Mouse (Mus musculus) neural tube, embryonic 11.5 days (tissue): ENCODE measurements around the gene Kcnmb4. TPM values are rescaled to one million over a fixed set of nuclear protein-coding genes. Genes with fewer than 3 reads are reported as not detected.

Source experiments
- ATAC-seq: fragments of 200-750 bp; cut with Nextera tagmentation; 2 replicates; pipeline ENCODE4 v1.8.0; 2017; ENCODE audit warnings: moderate number of reproducible peaks, mild to moderate bottlenecking, moderate TSS enrichment, moderate library complexity; ENCODE audit not compliant: insufficient read depth, low FRiP score, low TSS enrichment
- DNase-seq: peaks from one replicate; pipeline ENCODE4 v3.0.0-alpha.2; 2015; ENCODE audit warnings: low spot score
- H3K27ac ChIP-seq: fragments of 300-500 bp; sonication (generic); 2 replicates; pipeline ENCODE4 v1.5.1; 2014; ENCODE audit warnings: low read depth, mild to moderate bottlenecking, low read length
- H3K27me3 ChIP-seq: fragments of 300-500 bp; sonication (generic); 2 replicates; pipeline ENCODE4 v1.6.1; 2014; ENCODE audit warnings: mild to moderate bottlenecking, low read length, mixed read lengths; ENCODE audit not compliant: control insufficient read depth, insufficient read depth
- H3K36me3 ChIP-seq: fragments of 300-500 bp; sonication (generic); 2 replicates; pipeline ENCODE4 v1.6.1; 2014; ENCODE audit warnings: mild to moderate bottlenecking, low read length, moderate library complexity, mixed read lengths; ENCODE audit not compliant: control insufficient read depth, insufficient read depth
- H3K4me1 ChIP-seq: fragments of 300-500 bp; sonication (generic); 2 replicates; pipeline ENCODE4 v1.6.1; 2014; ENCODE audit warnings: low read length, mixed read lengths; ENCODE audit not compliant: control insufficient read depth, insufficient read depth
- H3K4me2 ChIP-seq: fragments of 300-500 bp; sonication (generic); 2 replicates; pipeline ENCODE4 v1.6.1; 2014; ENCODE audit warnings: low read depth, mild to moderate bottlenecking, moderate library complexity
- H3K4me3 ChIP-seq: fragments of 300-500 bp; sonication (generic); 2 replicates; pipeline ENCODE4 v1.5.1; 2014; ENCODE audit warnings: low read depth, low read length
- H3K9ac ChIP-seq: fragments of 300-500 bp; sonication (generic); 2 replicates; pipeline ENCODE4 v1.6.1; 2014; ENCODE audit warnings: mild to moderate bottlenecking, low read length
- H3K9me3 ChIP-seq: fragments of 300-500 bp; sonication (generic); 2 replicates; pipeline ENCODE4 v1.6.1; 2016; ENCODE audit warnings: low read length; ENCODE audit not compliant: control insufficient read depth
- WGBS: fragments of 180-500 bp; shearing (Covaris S2); extraction: QIAGEN DNeasy Blood & Tissue Kit; methylation state at CpG from one replicate; pipeline ENCODE4 v1.1.7; 2014; 5-methylcytosine and 5-hydroxymethylcytosine counted together
- polyA plus RNA-seq: library from polyadenylated mRNA; unstranded; fragments of >200 nt; fragmentation: Nextera tagmentation; extraction: Ambion mirVana; gene quantifications from 2 replicates; pipeline ENCODE4 v1.2.1, GENCODE M21; 2014

Gene Kcnmb4
- polyA plus RNA-seq, 1 experiment from 2014 or later, result 14.1 TPM

GRCm38 (mm10) chr10:116486895-116487747 lies 13.4 kb upstream of the Kcnmb4 start:
- ATAC-seq, result no peak
- H3K4me3 ChIP-seq, result no peak overlapping the region
- H3K9me3 ChIP-seq, result no peaks in the 10 kb centered on the region
- 92% methylated on average over 10 of the region's 10 CpGs for WGBS
- peaks cover 8% of the 10 kb centered on the region; the same call in 1 of the 2 replicates for H3K36me3 ChIP-seq
- DNase-seq, result no peak
- no peaks in the 10 kb centered on the region for H3K27me3 ChIP-seq
- H3K4me2 ChIP-seq, result no peak overlapping the region
- H3K27ac ChIP-seq, result no peak overlapping the region
- no peaks in the 10 kb centered on the region for H3K4me1 ChIP-seq
- no peak overlapping the region for H3K9ac ChIP-seq

DNA sequence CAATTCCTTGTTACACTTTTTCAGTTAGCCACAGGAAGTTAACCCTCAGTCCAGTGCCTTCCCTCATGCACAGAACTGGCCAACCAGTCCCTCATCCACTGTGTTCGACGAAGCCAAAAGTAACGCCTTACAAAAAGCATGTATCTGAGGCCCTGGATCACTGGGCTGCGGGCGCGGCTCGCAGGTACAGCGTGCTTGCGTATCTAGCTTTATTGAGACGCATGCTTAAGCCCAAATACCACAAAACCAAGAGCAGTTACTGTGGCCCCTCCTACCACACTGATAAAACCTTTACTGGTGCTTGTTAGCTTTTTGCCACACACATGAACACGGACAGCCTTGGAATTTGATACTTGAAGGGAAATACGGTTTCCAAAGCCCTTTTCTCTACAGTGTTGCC lies 8.2 kb upstream of the Kcnmb4 start:
- Histone ChIP-seq H3K4me1 (no peaks in the 10 kb centered on the region), H3K36me3 (peaks cover 8% of the 10 kb centered on the region), H3K27me3 (no peaks in the 10 kb centered on the region), H3K9me3 (no peaks in the 10 kb centered on the region), H3K4me3 (no peak overlapping the region), H3K27ac (no peak overlapping the region), H3K9ac (no peak overlapping the region), H3K4me2 (no peak overlapping the region)
- ATAC-seq, result no peak
- DNase-seq, result no peak
- WGBS, result 95% methylated on average over 12 of the region's 12 CpGs

DNA sequence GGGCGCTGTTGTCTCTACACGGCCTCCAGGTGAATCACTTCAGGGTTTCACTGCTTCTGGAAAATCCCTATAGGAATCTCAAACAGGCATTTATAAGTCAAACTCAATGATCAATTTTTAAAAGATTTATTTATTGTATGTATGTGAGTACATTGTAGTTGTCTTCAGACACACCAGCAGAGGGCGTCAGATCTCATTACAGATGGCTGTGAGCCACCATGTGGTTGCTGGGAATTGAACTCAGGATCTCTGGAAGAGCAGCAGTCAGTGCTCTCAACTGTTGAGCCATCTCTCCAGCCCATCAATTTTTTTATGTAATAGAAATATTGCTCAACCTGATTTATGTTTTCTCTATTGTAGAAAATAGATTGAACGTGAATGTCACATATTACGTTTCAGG lies 7.3 kb upstream of the Kcnmb4 start:
- H3K27me3 ChIP-seq, result no peaks in the 10 kb centered on the region
- ATAC-seq (no peak), DNase-seq (no peak)
- peaks cover 5% of the 10 kb centered on the region for H3K36me3 ChIP-seq
- H3K9ac ChIP-seq, result no peak overlapping the region
- 91% methylated on average over 5 of the region's 5 CpGs for WGBS
- H3K9me3 ChIP-seq, result no peaks in the 10 kb centered on the region
- H3K4me2 ChIP-seq, result no peak overlapping the region
- H3K27ac ChIP-seq, result no peak overlapping the region
- H3K4me1 ChIP-seq, result no peaks in the 10 kb centered on the region
- no peak overlapping the region for H3K4me3 ChIP-seq

GRCm38 (mm10) chr10:116476559-116476958 lies 2.9 kb upstream of the Kcnmb4 start:
- Histone ChIP-seq H3K27ac (no peak overlapping the region), H3K27me3 (no peaks in the 10 kb centered on the region), H3K36me3 (no peaks in the 10 kb centered on the region), H3K4me2 (no peak overlapping the region), H3K9me3 (no peaks in the 10 kb centered on the region), H3K4me3 (no peak overlapping the region), H3K4me1 (0 out of 2 replicates have a peak, but pooled peaks cover 6% of the 10 kb centered on the region), H3K9ac (no peak overlapping the region)
- ATAC-seq (no peak), DNase-seq (no peak)
- WGBS, result 87% methylated on average over 3 of the region's 3 CpGs

- no peak overlapping the region for H3K4me2 ChIP-seq
- WGBS, result 74% methylated on average over 6 of the region's 6 CpGs
- no peak overlapping the region for H3K4me3 ChIP-seq
Observed at GRCm38 (mm10) chr10:116475725-116476124, 2.0 kb upstream of the Kcnmb4 start.

DNA sequence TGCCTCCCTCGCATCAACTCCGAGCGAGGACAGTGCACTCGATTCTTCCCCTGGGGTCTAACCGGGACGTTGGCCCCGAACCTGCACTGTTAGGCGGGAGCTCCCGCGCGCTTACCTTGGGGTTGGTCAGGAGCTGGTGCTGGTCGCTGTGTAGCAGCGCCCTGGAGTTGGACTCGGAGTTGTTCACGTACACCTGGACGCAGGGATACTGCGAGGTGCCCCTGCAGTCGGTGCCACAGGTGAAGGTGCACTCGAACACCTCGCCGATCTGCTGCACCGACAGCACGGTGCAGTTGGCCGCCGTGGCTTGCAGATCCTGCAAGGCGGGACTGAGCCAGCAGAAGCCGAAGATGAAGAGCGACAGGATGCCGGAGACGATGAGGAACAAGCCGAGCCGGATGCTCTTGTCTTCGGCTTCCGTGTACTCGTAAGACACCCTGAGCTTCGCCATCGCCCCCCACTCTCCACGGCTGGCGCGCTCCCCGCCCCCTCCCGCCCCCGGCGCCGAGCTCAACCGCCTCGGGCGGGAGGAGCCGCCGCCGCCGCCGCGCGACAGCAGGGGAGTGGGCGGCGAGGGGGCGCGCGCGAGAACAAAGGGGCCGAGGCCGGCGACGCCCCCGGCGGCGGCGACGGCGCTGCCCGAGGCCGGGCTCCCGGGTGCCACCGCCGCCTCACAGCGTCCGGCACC lies 463 bp downstream of the Kcnmb4 start:
- H3K9ac ChIP-seq, result peak overlapping the region; percentile 89
- ATAC-seq (peak; percentile 72), DNase-seq (peak; percentile 77)
- no peaks in the 10 kb centered on the region for H3K9me3 ChIP-seq
- WGBS, result under 1% methylated on average over 46 of the region's 78 CpGs
- H3K27me3 ChIP-seq, result no peaks in the 10 kb centered on the region
- H3K4me2 ChIP-seq, result peak overlapping the region; percentile 93
- no peaks in the 10 kb centered on the region for H3K36me3 ChIP-seq
- 0 out of 2 replicates have a peak, but pooled peaks cover 6% of the 10 kb centered on the region for H3K4me1 ChIP-seq
- peak overlapping the region; percentile 69 for H3K4me3 ChIP-seq
- H3K27ac ChIP-seq, result peak overlapping the region; percentile 80

More at GRCm38 (mm10) chr10:116475725-116476124, 2.0 kb upstream of the Kcnmb4 start:
- Histone ChIP-seq H3K9ac (no peak overlapping the region), H3K36me3 (no peaks in the 10 kb centered on the region), H3K4me1 (0 out of 2 replicates have a peak, but pooled peaks cover 6% of the 10 kb centered on the region), H3K27ac (no peak overlapping the region), H3K9me3 (no peaks in the 10 kb centered on the region), H3K27me3 (no peaks in the 10 kb centered on the region)
- DNase-seq, result no peak
- ATAC-seq, result no peak

- H3K27ac ChIP-seq, result no peak overlapping the region
- no peak for ATAC-seq
Observed at GRCm38 (mm10) chr10:116472579-116472978, 1.1 kb downstream of the Kcnmb4 start.

DNA sequence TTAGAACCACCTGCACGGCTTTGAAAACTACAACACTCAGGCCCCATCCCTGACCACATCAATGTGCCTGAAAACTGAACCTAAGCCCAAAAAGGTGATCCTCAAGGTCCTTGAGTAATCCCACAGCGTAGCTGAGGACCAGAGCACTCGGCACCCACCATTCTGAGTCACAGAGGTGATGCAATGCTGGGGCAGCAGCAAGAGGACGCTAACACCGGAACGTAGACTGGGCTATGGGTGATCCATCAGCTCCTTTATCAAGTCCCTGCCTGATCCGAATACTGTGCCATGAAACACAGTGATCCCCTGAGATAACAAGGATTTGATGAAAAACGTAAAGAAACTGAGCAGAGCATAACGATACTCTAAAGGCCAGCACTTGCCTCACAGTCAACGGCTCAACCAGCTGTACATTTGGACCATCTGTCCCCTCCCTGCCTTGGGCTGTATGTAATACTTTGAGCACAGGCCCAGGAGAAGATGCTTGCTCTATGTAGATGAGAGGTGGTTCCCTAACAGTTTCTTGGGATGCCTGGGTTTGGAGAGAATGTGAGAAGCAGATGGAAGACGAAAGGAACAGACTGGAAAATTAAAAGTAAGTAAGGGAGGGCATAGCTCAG lies 3.3 kb downstream of the Kcnmb4 start:
- no peaks in the 10 kb centered on the region for H3K9me3 ChIP-seq
- H3K4me1 ChIP-seq, result 0 out of 2 replicates have a peak, but pooled peaks cover 6% of the 10 kb centered on the region
- DNase-seq, result no peak
- no peak overlapping the region for H3K4me3 ChIP-seq
- H3K9ac ChIP-seq, result no peak overlapping the region
- H3K27ac ChIP-seq, result no peak overlapping the region
- 86% methylated on average over 11 of the region's 11 CpGs for WGBS
- no peak overlapping the region for H3K4me2 ChIP-seq
- no peaks in the 10 kb centered on the region for H3K36me3 ChIP-seq
- ATAC-seq, result no peak
- H3K27me3 ChIP-seq, result no peaks in the 10 kb centered on the region

More at GRCm38 (mm10) chr10:116472579-116472978, 1.1 kb downstream of the Kcnmb4 start:
- WGBS, result 9% methylated on average over 5 of the region's 5 CpGs
- Histone ChIP-seq H3K9ac (peak overlapping the region; percentile 89), H3K4me2 (peak overlapping the region; percentile 93), H3K4me1 (0 out of 2 replicates have a peak, but pooled peaks cover 6% of the 10 kb centered on the region), H3K27me3 (no peaks in the 10 kb centered on the region), H3K4me3 (peak overlapping the region; percentile 69), H3K9me3 (no peaks in the 10 kb centered on the region), H3K36me3 (no peaks in the 10 kb centered on the region)
- no peak for DNase-seq
